Mouse (Mus musculus): ENCODE results near the gene Ndufa9. TPM values are rescaled to one million over a fixed set of nuclear protein-coding genes. Genes with fewer than 3 reads are reported as not detected.

The Ndufa9 gene
- 186 and 195 TPM in 2 replicates for polyA plus RNA-seq (2015; fragmentation: Nextera tagmentation; extraction: Ambion mirVana)

- Histone ChIP-seq H3K4me1 (peaks cover 17% of the 10 kb centered on the region), H3K4me2 (replicated peaks) (peak within 1 kb of the TSS; percentile 86), H3K27ac (no peak within 1 kb of the TSS), H3K9me3 (no peaks in the 10 kb centered on the region), H3K9ac (peak within 1 kb of the TSS; percentile 86), H3K27me3 (peaks cover 5% of the 10 kb centered on the region; the same call in 1 of the 2 replicates), H3K4me3 (peak within 1 kb of the TSS; percentile 71), H3K36me3 (peaks cover 6% of the 10 kb centered on the region)
- ATAC-seq (ENCODE audit: low FRiP score, low read depth), result peak; percentile 84
- WGBS, result 8% methylated on average over 46 of the region's 46 CpGs
These were observed at the start of gene Ndufa9 for GRCm38 (mm10) chr6:126848712-126849704. TSS of gene Ndufa9 (minus strand) at chr6:126849136.

DNA sequence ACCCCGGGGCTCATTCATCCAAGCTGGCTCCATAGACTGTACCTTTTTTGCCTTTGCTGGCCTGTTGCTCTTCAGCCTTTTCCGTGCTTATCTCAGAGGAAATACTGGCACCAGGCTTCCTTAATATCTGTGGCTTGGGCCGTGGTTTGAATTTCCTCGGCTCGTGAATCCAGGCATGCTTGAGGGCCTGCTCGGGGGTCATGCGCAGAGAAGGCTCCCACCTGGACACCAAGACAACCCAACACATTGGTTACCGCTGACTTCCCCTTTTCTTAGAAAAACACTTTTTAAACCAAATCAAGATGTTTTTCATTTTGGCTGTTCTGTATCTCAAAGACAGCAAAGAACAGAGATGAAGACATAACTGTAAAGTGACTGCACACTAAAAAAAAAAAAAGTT lies 28.2 kb upstream of the Ndufa9 start:
- H3K4me3 ChIP-seq, result no peak overlapping the region
- H3K4me1 ChIP-seq, result no peaks in the 10 kb centered on the region
- 79% methylated on average over 8 of the region's 8 CpGs for WGBS
- H3K36me3 ChIP-seq, result no peaks in the 10 kb centered on the region
- peaks cover 11% of the 10 kb centered on the region for H3K27me3 ChIP-seq
- no peaks in the 10 kb centered on the region for H3K9me3 ChIP-seq
- no peak for ATAC-seq (ENCODE audit: low FRiP score, low read depth)
- no peak overlapping the region for H3K4me2 ChIP-seq (replicated peaks)
- no peak overlapping the region for H3K9ac ChIP-seq
- H3K27ac ChIP-seq, result no peak overlapping the region

DNA sequence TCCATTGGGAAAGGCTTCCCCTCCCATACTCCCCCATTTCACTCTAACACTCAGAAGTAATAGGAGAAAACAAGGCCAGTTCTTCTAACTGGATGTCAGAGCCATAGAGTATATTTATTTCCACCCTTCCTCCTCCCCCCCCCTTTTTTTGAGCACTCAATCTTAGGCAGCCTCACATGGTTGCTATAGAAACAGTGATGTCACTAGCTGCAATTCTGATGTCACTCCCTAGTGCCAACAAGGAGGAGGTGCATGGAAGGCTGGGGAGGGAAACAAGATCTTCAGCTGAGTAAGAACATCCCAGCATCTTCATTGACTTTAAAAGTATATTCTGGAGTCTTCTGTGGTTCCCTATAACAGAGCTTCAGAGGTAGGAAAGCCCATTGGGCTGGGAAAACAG lies 3.9 kb upstream of the Ndufa9 start, which contains the start of gene Akap3:
Gene Akap3, plus strand, starts transcription at position 218 of the 400 bp plus-strand sequence.
- no peaks in the 10 kb centered on the region for H3K36me3 ChIP-seq
- ATAC-seq (ENCODE audit: low FRiP score, low read depth), result no peak
- no peak within 1 kb of the TSS for H3K9ac ChIP-seq
- H3K4me3 ChIP-seq, result no peak within 1 kb of the TSS
- peaks cover 9% of the 10 kb centered on the region for H3K4me1 ChIP-seq
- H3K27ac ChIP-seq, result no peak within 1 kb of the TSS
- H3K9me3 ChIP-seq, result no peaks in the 10 kb centered on the region
- no peak within 1 kb of the TSS for H3K4me2 ChIP-seq (replicated peaks)
- H3K27me3 ChIP-seq, result peaks cover 5% of the 10 kb centered on the region; the same call in 1 of the 2 replicates

- Histone ChIP-seq H3K4me1 (no peaks in the 10 kb centered on the region), H3K4me2 (replicated peaks) (no peak overlapping the region), H3K9me3 (no peaks in the 10 kb centered on the region), H3K27me3 (no peaks in the 10 kb centered on the region), H3K27ac (no peak overlapping the region), H3K4me3 (no peak overlapping the region), H3K9ac (no peak overlapping the region), H3K36me3 (peaks cover 94% of the 10 kb centered on the region)
- WGBS, result 77% methylated on average over 8 of the region's 8 CpGs
- no peak for ATAC-seq (ENCODE audit: low FRiP score, low read depth)
These were observed 12.3 kb downstream of the Ndufa9 start for GRCm38 (mm10) chr6:126836628-126837027.

DNA sequence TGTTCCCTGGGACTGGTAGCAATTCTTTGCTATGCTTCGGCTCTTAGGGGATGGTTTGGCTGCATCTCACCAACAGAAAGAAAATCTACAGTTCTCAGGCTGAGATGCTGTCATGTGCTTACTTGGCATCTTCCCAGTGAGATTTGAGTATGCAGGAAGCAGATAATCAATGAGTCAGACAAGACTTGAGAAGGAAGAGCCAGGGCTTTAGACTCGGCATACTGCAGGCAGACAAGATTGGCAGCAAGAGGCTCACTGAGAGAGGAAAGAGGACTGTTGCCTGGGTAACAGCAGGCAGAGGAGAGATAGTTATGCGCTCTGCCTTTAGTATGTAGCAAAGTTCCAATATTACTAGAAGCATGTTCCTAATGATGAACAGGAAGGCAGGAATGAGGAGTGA lies 25.8 kb downstream of the Ndufa9 start:
- Histone ChIP-seq H3K4me3 (no peak overlapping the region), H3K27ac (no peak overlapping the region), H3K27me3 (no peaks in the 10 kb centered on the region), H3K9me3 (no peaks in the 10 kb centered on the region), H3K4me1 (no peaks in the 10 kb centered on the region), H3K4me2 (replicated peaks) (no peak overlapping the region), H3K9ac (no peak overlapping the region), H3K36me3 (peaks cover 92% of the 10 kb centered on the region)
- WGBS, result 87% methylated on average over 3 of the region's 3 CpGs
- no peak for ATAC-seq (ENCODE audit: low FRiP score, low read depth)

DNA sequence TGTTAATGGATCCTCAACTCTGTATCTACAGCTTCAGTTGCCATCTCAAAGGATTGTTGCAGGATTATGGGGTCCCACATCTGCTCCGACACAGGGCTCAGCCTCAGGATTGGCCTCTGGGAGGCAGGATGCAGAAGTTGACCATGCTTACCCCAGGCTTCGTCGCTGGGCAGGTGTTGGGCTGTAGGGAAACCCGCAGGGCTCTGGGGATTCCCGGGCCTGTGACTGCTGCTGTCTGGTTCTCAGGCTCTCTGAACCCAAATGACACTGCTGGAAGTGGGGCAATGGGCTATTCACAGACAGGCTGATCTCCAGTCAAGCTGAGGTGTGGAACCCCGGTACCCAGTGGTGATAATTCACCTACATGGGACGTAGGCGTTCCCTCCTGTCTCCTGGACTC lies 32.6 kb downstream of the Ndufa9 start:
- no peaks in the 10 kb centered on the region for H3K27me3 ChIP-seq
- no peak overlapping the region for H3K4me2 ChIP-seq (replicated peaks)
- H3K4me1 ChIP-seq, result no peaks in the 10 kb centered on the region
- no peaks in the 10 kb centered on the region for H3K9me3 ChIP-seq
- no peak overlapping the region for H3K27ac ChIP-seq
- H3K4me3 ChIP-seq, result no peak overlapping the region
- no peak overlapping the region for H3K9ac ChIP-seq
- WGBS, result 85% methylated on average over 8 of the region's 8 CpGs
- peaks cover 28% of the 10 kb centered on the region for H3K36me3 ChIP-seq
- ATAC-seq (ENCODE audit: low FRiP score, low read depth), result no peak

DNA sequence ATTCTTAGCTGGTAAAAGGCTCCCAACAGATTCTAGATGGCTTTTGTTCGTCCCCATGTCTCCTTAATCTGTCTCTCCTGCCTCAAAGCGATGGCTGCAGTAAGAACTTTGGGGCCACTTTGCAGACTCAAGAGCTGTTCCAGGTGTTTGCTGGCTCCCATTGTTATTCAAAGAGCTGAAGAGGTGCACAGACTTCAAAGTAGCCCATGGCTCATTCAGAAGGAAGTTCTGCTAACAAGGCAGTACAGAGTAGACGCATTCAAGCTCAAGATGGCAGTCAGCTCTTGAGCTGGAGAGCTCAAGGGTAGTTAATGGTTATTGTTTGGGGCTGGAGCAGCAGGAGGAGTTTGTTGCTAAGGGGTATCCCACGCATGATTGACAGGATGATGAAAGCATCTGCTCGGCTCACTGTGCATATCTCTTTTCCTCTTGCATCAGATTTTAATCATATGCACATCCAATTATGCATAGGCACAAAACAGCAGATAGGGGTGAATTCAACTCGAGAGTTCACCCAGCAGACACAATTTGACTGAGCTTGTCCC lies 33.7 kb downstream of the Ndufa9 start:
- H3K4me3 ChIP-seq, result no peak overlapping the region
- H3K36me3 ChIP-seq, result peaks cover 18% of the 10 kb centered on the region
- no peaks in the 10 kb centered on the region for H3K27me3 ChIP-seq
- H3K9ac ChIP-seq, result no peak overlapping the region
- WGBS, result 74% methylated on average over 6 of the region's 6 CpGs
- no peaks in the 10 kb centered on the region for H3K9me3 ChIP-seq
- no peak for ATAC-seq (ENCODE audit: low FRiP score, low read depth)
- H3K4me2 ChIP-seq (replicated peaks), result no peak overlapping the region
- no peaks in the 10 kb centered on the region for H3K4me1 ChIP-seq
- H3K27ac ChIP-seq, result no peak overlapping the region

DNA sequence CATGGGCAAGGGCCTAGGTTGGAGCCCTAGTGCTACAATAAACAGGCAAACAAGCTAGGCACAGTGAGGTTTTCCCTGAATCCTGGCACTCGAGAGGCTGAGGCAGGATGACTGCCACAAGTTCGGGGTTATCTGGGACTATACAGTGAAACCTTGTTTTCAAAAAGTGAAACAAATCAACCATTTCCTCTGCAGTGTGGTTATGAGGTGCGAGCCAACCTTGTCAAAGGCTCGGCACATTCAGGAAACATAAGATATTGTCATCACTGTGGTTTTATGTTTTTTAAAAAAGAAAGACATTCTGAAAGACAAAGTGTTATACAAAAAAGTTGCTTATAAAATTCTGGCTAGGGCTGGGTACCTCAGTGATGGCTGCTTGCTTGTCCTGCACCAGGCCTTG lies 37.5 kb downstream of the Ndufa9 start:
- Histone ChIP-seq H3K27me3 (no peaks in the 10 kb centered on the region), H3K27ac (no peak overlapping the region), H3K4me3 (no peak overlapping the region), H3K4me2 (replicated peaks) (no peak overlapping the region), H3K36me3 (no peaks in the 10 kb centered on the region), H3K9me3 (no peaks in the 10 kb centered on the region), H3K9ac (no peak overlapping the region), H3K4me1 (no peaks in the 10 kb centered on the region)
- ATAC-seq (ENCODE audit: low FRiP score, low read depth), result no peak
- 76% methylated on average over 4 of the region's 4 CpGs for WGBS

- Histone ChIP-seq H3K4me3 (no peak overlapping the region), H3K9ac (no peak overlapping the region), H3K4me1 (no peaks in the 10 kb centered on the region), H3K27me3 (no peaks in the 10 kb centered on the region), H3K4me2 (replicated peaks) (no peak overlapping the region), H3K9me3 (no peaks in the 10 kb centered on the region), H3K36me3 (no peaks in the 10 kb centered on the region), H3K27ac (no peak overlapping the region)
- no peak for ATAC-seq (ENCODE audit: low FRiP score, low read depth)
- WGBS, result 83% methylated on average over 8 of the region's 8 CpGs
These were observed 40.4 kb downstream of the Ndufa9 start for GRCm38 (mm10) chr6:126808561-126808960.

- Histone ChIP-seq H3K9me3 (no peaks in the 10 kb centered on the region), H3K27ac (no peak overlapping the region), H3K9ac (no peak overlapping the region), H3K4me2 (replicated peaks) (no peak overlapping the region), H3K27me3 (no peaks in the 10 kb centered on the region), H3K36me3 (no peaks in the 10 kb centered on the region), H3K4me1 (no peaks in the 10 kb centered on the region), H3K4me3 (no peak overlapping the region)
- ATAC-seq (ENCODE audit: low FRiP score, low read depth), result no peak
- 67% methylated on average over 4 of the region's 4 CpGs for WGBS
These were observed 40.8 kb downstream of the Ndufa9 start for GRCm38 (mm10) chr6:126808134-126808533.

- WGBS, result 86% methylated on average over 3 of the region's 3 CpGs
These were observed 42.2 kb downstream of the Ndufa9 start for GRCm38 (mm10) chr6:126806783-126807182.

DNA sequence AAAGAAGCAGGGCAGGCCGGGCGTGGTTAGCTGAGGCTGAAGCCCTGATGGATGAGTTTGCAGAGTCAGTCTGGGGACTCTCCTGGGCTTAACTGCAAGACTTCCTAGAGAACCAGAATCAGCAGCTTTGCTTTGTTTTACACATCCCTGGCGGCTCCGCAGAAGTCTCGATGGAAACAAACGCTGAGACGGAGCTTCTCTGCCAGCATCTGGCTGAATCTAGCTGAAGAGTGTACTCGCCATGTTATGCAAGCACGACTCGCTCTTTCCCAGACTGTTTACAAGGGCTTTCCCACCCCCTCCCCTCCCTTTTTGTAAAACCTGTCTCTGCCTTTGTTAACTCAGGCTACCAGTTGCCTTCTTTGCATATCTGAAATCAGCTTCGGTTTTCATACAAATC lies 46.0 kb downstream of the Ndufa9 start:
- Histone ChIP-seq H3K36me3 (no peaks in the 10 kb centered on the region), H3K9me3 (no peaks in the 10 kb centered on the region), H3K9ac (no peak overlapping the region), H3K27ac (no peak overlapping the region), H3K4me1 (no peaks in the 10 kb centered on the region), H3K4me2 (replicated peaks) (no peak overlapping the region), H3K27me3 (no peaks in the 10 kb centered on the region), H3K4me3 (no peak overlapping the region)
- 33% methylated on average over 11 of the region's 11 CpGs for WGBS
- no peak for ATAC-seq (ENCODE audit: low FRiP score, low read depth)

More at GRCm38 (mm10) chr6:126806783-126807182, 42.2 kb downstream of the Ndufa9 start:
- no peak overlapping the region for H3K4me2 ChIP-seq (replicated peaks)
- no peaks in the 10 kb centered on the region for H3K36me3 ChIP-seq
- H3K9me3 ChIP-seq, result no peaks in the 10 kb centered on the region
- H3K4me3 ChIP-seq, result no peak overlapping the region
- H3K27ac ChIP-seq, result no peak overlapping the region
- ATAC-seq (ENCODE audit: low FRiP score, low read depth), result no peak
- H3K4me1 ChIP-seq, result no peaks in the 10 kb centered on the region
- H3K9ac ChIP-seq, result no peak overlapping the region
- H3K27me3 ChIP-seq, result no peaks in the 10 kb centered on the region

All from limb, embryonic 13.5 days (tissue).